8 mouse cellular contexts compared by ENCODE assay signal in the genomic region with DNA sequence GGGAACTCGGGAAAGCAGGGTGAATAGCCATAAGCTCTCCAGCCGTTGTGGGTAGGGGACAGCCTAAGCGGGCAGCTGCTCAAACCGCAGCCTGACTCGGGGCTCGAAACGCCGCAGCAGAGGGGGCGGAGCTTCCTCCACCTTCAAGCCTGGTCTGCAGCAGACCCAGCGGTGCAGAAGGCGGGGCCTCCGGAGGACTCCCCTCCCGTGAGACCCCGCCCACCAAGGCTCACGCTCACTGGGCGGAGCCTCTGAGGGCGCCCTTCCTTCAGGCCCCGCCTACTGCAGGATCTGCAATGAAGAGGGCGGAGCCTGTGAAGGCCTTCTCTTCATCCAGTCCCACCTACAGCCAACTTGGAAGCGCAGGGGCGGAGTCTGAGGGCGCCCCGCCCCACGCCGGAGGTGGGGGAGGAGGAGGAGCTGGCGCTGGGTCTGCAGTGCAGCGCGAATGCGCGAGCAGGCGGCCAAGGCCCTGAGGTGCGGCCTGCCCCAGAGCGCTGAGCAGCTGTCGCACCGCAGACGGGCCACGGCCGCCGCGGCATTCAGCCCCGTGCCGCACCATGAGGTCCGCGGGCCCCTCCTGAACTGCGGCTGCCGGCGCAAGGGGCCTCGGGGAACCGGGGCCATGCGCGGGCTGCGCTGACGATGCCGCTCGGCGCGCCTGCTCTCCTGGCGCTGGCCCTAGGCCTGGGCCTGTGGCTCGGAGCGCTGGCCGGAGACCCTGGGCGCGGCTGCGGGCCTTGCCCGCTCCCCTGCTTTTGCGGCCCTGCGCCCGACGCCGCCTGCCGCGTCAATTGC. TPM values are rescaled to one million over a fixed set of nuclear protein-coding genes. Genes with fewer than 3 reads are reported as not detected.
DNase-seq lines count a peak whose midpoint lies in the region; ATAC-seq and TF ChIP-seq lines count a peak whose summit lies in the region.

A gene (plus strand): TSS at position 217 of the 798 bp plus-strand sequence.

- intact Hi-C loops in heart, postnatal 36 days (cut with DNase I), result no loop called here

- peaks cover 12% of the 10 kb centered on the region for H3K36me3 ChIP-seq in G1E (replicated peaks)
- no peaks in the 10 kb centered on the region for H3K36me3 ChIP-seq in forebrain, embryonic 16.5 days (ENCODE audit: control insufficient read depth, insufficient read depth)
- H3K36me3 ChIP-seq in lung, embryonic 14.5 days (ENCODE audit: insufficient read depth), result no peaks in the 10 kb centered on the region
- H3K36me3 ChIP-seq in thymus, adult 2 months (ENCODE audit: control insufficient read depth, insufficient read depth, low read length), result no peaks in the 10 kb centered on the region

- peak within 1 kb of the TSS; percentile 87 for H3K4me3 ChIP-seq in G1E (ENCODE audit: low read depth, low read length)
- H3K4me3 ChIP-seq in forebrain, embryonic 16.5 days (replicated peaks; ENCODE audit: low read length), result peak within 1 kb of the TSS; percentile 91
- H3K4me3 ChIP-seq in layer of hippocampus, adult 2 months, result peak within 1 kb of the TSS; percentile 82
- H3K4me3 ChIP-seq in lung, embryonic 14.5 days (ENCODE audit: low read depth, low read length), result peak within 1 kb of the TSS; percentile 87
- H3K4me3 ChIP-seq in olfactory bulb, adult 2 months (ENCODE audit: insufficient read depth, low read depth, low read length), result peak within 1 kb of the TSS; percentile 76
- H3K4me3 ChIP-seq in thymus, adult 2 months (ENCODE audit: control insufficient read depth, insufficient read depth, low read length), result peak within 1 kb of the TSS; percentile 70

- under 1% methylated on average over 71 of the region's 72 CpGs for WGBS in forebrain, embryonic 16.5 days
- WGBS in lung, embryonic 14.5 days, result under 1% methylated on average over 71 of the region's 72 CpGs
- under 1% methylated on average over 72 of the region's 72 CpGs for WGBS in olfactory bulb, adult 2 months
- WGBS in thymus, adult 2 months, result under 1% methylated on average over 72 of the region's 72 CpGs

- TF ChIP-seq CTCF in G1E (IDR thresholded peaks at IDR 0.05; ENCODE audit: low read depth, low read length), result no peak
- TF ChIP-seq CTCF in layer of hippocampus, adult 2 months (conservative IDR thresholded peaks at IDR 0.05), result 0 out of 2 replicates have a peak, but pooled peaks have one; percentile 7
- no peak for TF ChIP-seq CTCF in lung, embryonic 14.5 days (IDR thresholded peaks at IDR 0.05; ENCODE audit: low read depth)
- TF ChIP-seq CTCF in olfactory bulb, adult 2 months (IDR thresholded peaks at IDR 0.05; ENCODE audit: insufficient read depth, low read depth, low read length), result no peak
- TF ChIP-seq CTCF in thymus, adult 2 months (IDR thresholded peaks at IDR 0.05; ENCODE audit: borderline replicate concordance, control insufficient read depth, extremely low read depth, insufficient read depth, low read length, poor library complexity), result peak; percentile 73; the same call in 1 of the 2 replicates

- peak; percentile 98 for TF ChIP-seq POLR2A in olfactory bulb, adult 2 months (IDR thresholded peaks at IDR 0.05; ENCODE audit: insufficient read depth, low read depth, low read length)
- peak; percentile 99 for TF ChIP-seq POLR2A in thymus, adult 2 months (IDR thresholded peaks at IDR 0.05; ENCODE audit: control insufficient read depth, extremely low read depth, insufficient read depth, low read length, poor library complexity)

- peak within 1 kb of the TSS; percentile 91 for H3K4me2 ChIP-seq in forebrain, embryonic 16.5 days (ENCODE audit: low read length)
- H3K4me2 ChIP-seq in lung, embryonic 14.5 days, result peak within 1 kb of the TSS; percentile 90

- no peaks in the 10 kb centered on the region for H3K9me3 ChIP-seq in G1E (replicated peaks)
- H3K9me3 ChIP-seq in forebrain, embryonic 16.5 days (ENCODE audit: control insufficient read depth, low read length), result no peaks in the 10 kb centered on the region
- no peaks in the 10 kb centered on the region for H3K9me3 ChIP-seq in lung, embryonic 14.5 days (ENCODE audit: low read depth, low read length)

- peaks cover 28% of the 10 kb centered on the region for H3K4me1 ChIP-seq in G1E (ENCODE audit: insufficient read depth, low read depth, low read length)
- peaks cover 31% of the 10 kb centered on the region for H3K4me1 ChIP-seq in forebrain, embryonic 16.5 days (replicated peaks; ENCODE audit: control insufficient read depth, insufficient read depth, low read length)
- H3K4me1 ChIP-seq in lung, embryonic 14.5 days (ENCODE audit: insufficient read depth), result peaks cover 15% of the 10 kb centered on the region; the same call in 1 of the 2 replicates
- H3K4me1 ChIP-seq in olfactory bulb, adult 2 months (ENCODE audit: control insufficient read depth, insufficient read depth, low read length), result peaks cover 13% of the 10 kb centered on the region
- H3K4me1 ChIP-seq in thymus, adult 2 months (replicated peaks; ENCODE audit: control insufficient read depth, insufficient read depth, low read length), result peaks cover 13% of the 10 kb centered on the region

- peak within 1 kb of the TSS; percentile 88 for H3K27ac ChIP-seq in forebrain, embryonic 16.5 days (ENCODE audit: low read length)
- peak within 1 kb of the TSS; percentile 99 for H3K27ac ChIP-seq in layer of hippocampus, adult 2 months
- peak within 1 kb of the TSS; percentile 96 for H3K27ac ChIP-seq in lung, embryonic 14.5 days (ENCODE audit: low read depth)
- H3K27ac ChIP-seq in olfactory bulb, adult 2 months (ENCODE audit: insufficient read depth, low read depth, low read length), result peak within 1 kb of the TSS; percentile 78
- H3K27ac ChIP-seq in thymus, adult 2 months (ENCODE audit: control insufficient read depth, insufficient read depth, low read length), result peak within 1 kb of the TSS; percentile 68

- peak; percentile 94 for ATAC-seq in G1E (ENCODE audit: extremely low read depth, insufficient number of reproducible peaks, low FRiP score, poor library complexity, severe bottlenecking)
- ATAC-seq in forebrain, embryonic 16.5 days, result peak; percentile 94
- peak; percentile 96 for ATAC-seq in lung, embryonic 14.5 days (ENCODE audit: insufficient read depth)

- peak within 1 kb of the TSS; percentile 93 for H3K9ac ChIP-seq in forebrain, embryonic 16.5 days (replicated peaks; ENCODE audit: low read depth, low read length)
- H3K9ac ChIP-seq in lung, embryonic 14.5 days, result peak within 1 kb of the TSS; percentile 90

- peak; percentile 96 for DNase-seq in G1E (ENCODE audit: low spot score)
- peak; percentile 98 to 99 for DNase-seq in cerebellum, adult 18-20 months
- DNase-seq in heart, postnatal 36 days, result peak; percentile 99 to 100
- DNase-seq in layer of hippocampus, adult 2 months (ENCODE audit: low spot score in 2 of 2), result peak; percentile 98 to 99
- DNase-seq in lung, embryonic 14.5 days, result peak; percentile 100
- DNase-seq in thymus, adult 2 months, result peak; percentile 99

- H3K27me3 ChIP-seq in G1E (ENCODE audit: insufficient read depth, low read length), result peaks cover 2% of the 10 kb centered on the region
- H3K27me3 ChIP-seq in forebrain, embryonic 16.5 days (replicated peaks; ENCODE audit: control insufficient read depth, insufficient read depth, low read length), result peaks cover 6% of the 10 kb centered on the region; the same call in 1 of the 2 replicates
- H3K27me3 ChIP-seq in lung, embryonic 14.5 days (ENCODE audit: insufficient read depth, low read length), result no peaks in the 10 kb centered on the region
- H3K27me3 ChIP-seq in thymus, adult 2 months (ENCODE audit: control insufficient read depth, insufficient read depth, low read length), result no peaks in the 10 kb centered on the region

RNA-seq across cellular contexts. Expression of the gene that starts here (rescaled TPM):
- total RNA-seq in G1E (2014; fragmentation: Nextera tagmentation), result 14.4 and 28.0 TPM in 2 replicates
- total RNA-seq in G1E (2017), result 5.0 and 10.3 TPM in 2 replicates
- polyA plus RNA-seq in G1E (2012), result 4.1 and 5.8 TPM in 2 replicates
- 18.3 and 27.6 TPM in 2 replicates for polyA plus RNA-seq in forebrain, embryonic 16.5 days (2015; fragmentation: Nextera tagmentation; extraction: Ambion mirVana)
- total RNA-seq in heart, postnatal 36 days (2021), result 10 to 100 TPM; 45.4 to 45.6 TPM
- 10 to 100 TPM; 87.0 to 93.3 TPM for total RNA-seq in layer of hippocampus, adult 2 months (2021)
- polyA plus RNA-seq in lung, embryonic 14.5 days (2014; fragmentation: Nextera tagmentation; extraction: Ambion mirVana), result 27.6 and 34.0 TPM in 2 replicates
- not detected in 2 replicates for polyA plus RNA-seq in olfactory bulb, adult 2 months (2012; ENCODE audit: insufficient read depth, insufficient read length, low replicate concordance, missing spikeins)
- polyA plus RNA-seq in thymus, adult 2 months (2012; rRNA removed), result 85.0 and 92.8 TPM in 2 replicates

Comparison
In these comparisons a context has a peak if more than half of its experiments do, and no peak if none do; other contexts are left out.
1. Peak in every context shown above with its lines: DNase-seq, ATAC-seq, H3K4me3 ChIP-seq and H3K27ac ChIP-seq.
2. CTCF ChIP-seq: peak in layer of hippocampus, adult 2 months (single experiment) and thymus, adult 2 months (single experiment); none in G1E (single experiment), lung, embryonic 14.5 days (single experiment) and olfactory bulb, adult 2 months (single experiment).